Mouse (Mus musculus) erythroid progenitor cell, adult 5-6 weeks (primary cell): ENCODE measurements around the gene Gm49405. TPM values are rescaled to one million over a fixed set of nuclear protein-coding genes. Genes with fewer than 3 reads are reported as not detected.
"Not testable (repeated sequence)": the region's sequence is repeated elsewhere in the genome, so short reads cannot be mapped to it uniquely, and the experiment has no call there.

ENCODE experiments used
- ATAC-seq: replicated peaks from 2 replicates; pipeline ENCODE4 v1.8.0; 2016; ENCODE audit warnings: moderate number of reproducible peaks, mild to moderate bottlenecking, moderate TSS enrichment, inconsistent platforms; ENCODE audit not compliant: poor library complexity, low FRiP score, severe bottlenecking
- total RNA-seq, 2 experiments: library from RNA; stranded (forward) in 1 of 2; stranded (reverse) in 1 of 2; fragments of 150-400 nt in 1 of 2; fragments of 186-747, 209-891 nt in 1 of 2; gene quantifications; 2 replicates each; pipeline versions ENCODE4 v1.2.3 to v1.2.4; 2015 to 2017; ENCODE audit warnings: low replicate concordance in 2 of 2

The Gm49405 gene
- not detected in 2 replicates for total RNA-seq (2015; ENCODE audit: low replicate concordance)
- total RNA-seq (2017; ENCODE audit: low replicate concordance): 0.90 TPM in 1 of 2 replicates, not detected in the other

- ATAC-seq: peak; percentile 91
Measured at GRCm38 (mm10) chr19:4000119-4000900, at the start of gene Gm49405, which contains the start of gene Nudt8. Gene Gm49405 (plus strand): TSS chr19:4000626. Gene Nudt8 (plus strand): TSS chr19:4000580.

GRCm38 (mm10) chr19:3951461-3951860 lies 49.0 kb upstream of the Gm49405 start:
- no peak for ATAC-seq

GRCm38 (mm10) chr19:3952099-3952498 lies 48.3 kb upstream of the Gm49405 start:
- no peak for ATAC-seq

GRCm38 (mm10) chr19:3955033-3955432 lies 45.4 kb upstream of the Gm49405 start:
- no peak for ATAC-seq

GRCm38 (mm10) chr19:3955804-3956203 lies 44.6 kb upstream of the Gm49405 start:
- no peak for ATAC-seq

- ATAC-seq: 0 out of 2 replicates have a peak, but pooled peaks have one; percentile 52
Measured at GRCm38 (mm10) chr19:3957296-3958036, 43.0 kb upstream of the Gm49405 start.

GRCm38 (mm10) chr19:3958470-3958869 lies 42.0 kb upstream of the Gm49405 start, which contains the start of gene Aldh3b3:
Gene Aldh3b3 (plus strand): TSS chr19:3958645.
- ATAC-seq: no peak

GRCm38 (mm10) chr19:3959030-3959429 lies 41.4 kb upstream of the Gm49405 start:
- no peak for ATAC-seq

- ATAC-seq: no peak
Measured at GRCm38 (mm10) chr19:3960211-3960610, 40.2 kb upstream of the Gm49405 start.

GRCm38 (mm10) chr19:3961805-3962204 lies 38.6 kb upstream of the Gm49405 start:
- not testable (repeated sequence) for ATAC-seq

- ATAC-seq: no peak
Measured at GRCm38 (mm10) chr19:3962469-3962868, 38.0 kb upstream of the Gm49405 start.

GRCm38 (mm10) chr19:3964030-3964429 lies 36.4 kb upstream of the Gm49405 start:
- no peak for ATAC-seq

GRCm38 (mm10) chr19:3966330-3967075 lies 33.9 kb upstream of the Gm49405 start:
- no peak for ATAC-seq

GRCm38 (mm10) chr19:3967258-3967657 lies 33.2 kb upstream of the Gm49405 start:
- ATAC-seq: no peak

GRCm38 (mm10) chr19:3972229-3972628 lies 28.2 kb upstream of the Gm49405 start, which contains the start of gene Aldh3b2:
Gene Aldh3b2 (plus strand): TSS chr19:3972328.
- peak; percentile 90 for ATAC-seq

GRCm38 (mm10) chr19:3974608-3975007 lies 25.8 kb upstream of the Gm49405 start:
- ATAC-seq: not testable (repeated sequence)

GRCm38 (mm10) chr19:3975866-3976265 lies 24.6 kb upstream of the Gm49405 start:
- no peak for ATAC-seq

GRCm38 (mm10) chr19:3980309-3980708 lies 20.1 kb upstream of the Gm49405 start:
- ATAC-seq: peak; percentile 65; the same call in 1 of the 2 replicates

- ATAC-seq: no peak
Measured at GRCm38 (mm10) chr19:3980917-3981316, 19.5 kb upstream of the Gm49405 start.
